Mouse (Mus musculus): ENCODE measurements around the gene Mansc4.

DNA sequence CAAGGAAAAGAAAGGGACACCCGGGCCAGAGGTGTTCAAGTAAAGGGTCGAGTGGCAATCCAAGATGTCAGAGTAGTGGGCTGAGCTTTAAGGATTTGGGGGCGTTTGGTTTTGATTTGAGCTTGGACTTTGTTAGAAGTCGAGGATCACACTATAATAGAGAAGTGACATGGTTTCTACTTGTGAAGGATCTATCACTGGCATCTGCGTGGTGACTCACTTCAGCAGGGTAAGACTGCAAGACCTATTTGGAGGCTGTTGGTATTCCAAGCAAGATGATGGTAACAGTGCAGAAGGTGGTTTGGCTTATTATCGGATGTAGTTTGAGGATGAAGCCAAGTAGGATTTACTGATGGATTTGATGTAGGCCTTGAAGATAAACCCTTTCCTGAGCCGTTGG lies 43.2 kb downstream of the Mansc4 start:
- TF ChIP-seq POLR2A (IDR thresholded peaks at IDR 0.05; ENCODE audit: control insufficient read depth in 1 of 2, insufficient read depth in 1 of 2, low read depth in 1 of 2, low read length in 2 of 2, poor library complexity in 1 of 2) (no peak), BHLHE40 (IDR thresholded peaks at IDR 0.05; ENCODE audit: borderline replicate concordance, low read depth, low read length) (no peak), CTCF (IDR thresholded peaks at IDR 0.05 in 2 of 3, conservative IDR thresholded peaks at IDR 0.05 in 1 of 3; ENCODE audit: control insufficient read depth in 1 of 3, insufficient read depth in 1 of 3, low read depth in 2 of 3, low read length in 3 of 3, poor library complexity in 1 of 3, severe bottlenecking in 1 of 3) (no peak), MYC (IDR thresholded peaks at IDR 0.05; ENCODE audit: low read depth, low read length) (no peak), CHD1 (IDR thresholded peaks at IDR 0.05; ENCODE audit: low read depth, low read length) (no peak), USF1 (IDR thresholded peaks at IDR 0.05; ENCODE audit: low read depth, low read length) (no peak), SMC3 (IDR thresholded peaks at IDR 0.05; ENCODE audit: low read depth, low read length) (no peak)
